Mouse (Mus musculus): ENCODE measurements around the gene Slc4a5.

Slc4a5 gene

GRCm38 (mm10) chr6:83231486-83231885 is 11.9 kb downstream of the Slc4a5 start:
- no peak for ATAC-seq (ENCODE audit: low TSS enrichment)

GRCm38 (mm10) chr6:83233306-83233705 is 13.7 kb downstream of the Slc4a5 start:
- no peak for ATAC-seq (ENCODE audit: low TSS enrichment)

- no peak for ATAC-seq (ENCODE audit: low TSS enrichment)
These were observed 14.7 kb downstream of the Slc4a5 start for GRCm38 (mm10) chr6:83234280-83234741.

GRCm38 (mm10) chr6:83237123-83237522 is 17.5 kb downstream of the Slc4a5 start:
- no peak for ATAC-seq (ENCODE audit: low TSS enrichment)

- no peak for ATAC-seq (ENCODE audit: low TSS enrichment)
These were observed 24.9 kb downstream of the Slc4a5 start for GRCm38 (mm10) chr6:83244422-83245061.

- peak; percentile 84 for ATAC-seq (ENCODE audit: low TSS enrichment)
These were observed 25.5 kb downstream of the Slc4a5 start for GRCm38 (mm10) chr6:83245134-83245533.

- ATAC-seq (ENCODE audit: low TSS enrichment), result no peak
These were observed 26.4 kb downstream of the Slc4a5 start for GRCm38 (mm10) chr6:83245997-83246396.

- ATAC-seq (ENCODE audit: low TSS enrichment), result no peak
These were observed 27.1 kb downstream of the Slc4a5 start for GRCm38 (mm10) chr6:83246750-83247149.

GRCm38 (mm10) chr6:83247153-83247552 is 27.5 kb downstream of the Slc4a5 start:
- no peak for ATAC-seq (ENCODE audit: low TSS enrichment)

GRCm38 (mm10) chr6:83254242-83254641 is 34.6 kb downstream of the Slc4a5 start:
- no peak for ATAC-seq (ENCODE audit: low TSS enrichment)

GRCm38 (mm10) chr6:83264516-83264915 is 44.9 kb downstream of the Slc4a5 start:
- no peak for ATAC-seq (ENCODE audit: low TSS enrichment)

GRCm38 (mm10) chr6:83265253-83265652 is 45.6 kb downstream of the Slc4a5 start:
- no peak for ATAC-seq (ENCODE audit: low TSS enrichment)

- no peak for ATAC-seq (ENCODE audit: low TSS enrichment)
These were observed 46.0 kb downstream of the Slc4a5 start for GRCm38 (mm10) chr6:83265653-83266052.

GRCm38 (mm10) chr6:83267616-83268015 is 48.0 kb downstream of the Slc4a5 start:
- peak; percentile 32; the same call in 1 of the 2 replicates for ATAC-seq (ENCODE audit: low TSS enrichment)

GRCm38 (mm10) chr6:83268144-83269010 is 48.7 kb downstream of the Slc4a5 start:
- ATAC-seq (ENCODE audit: low TSS enrichment), result peak; percentile 97

- no peak for ATAC-seq (ENCODE audit: low TSS enrichment)
These were observed 54.1 kb downstream of the Slc4a5 start for GRCm38 (mm10) chr6:83273733-83274132.

GRCm38 (mm10) chr6:83277151-83277550 is 57.5 kb downstream of the Slc4a5 start:
- no peak for ATAC-seq (ENCODE audit: low TSS enrichment)

- no peak for ATAC-seq (ENCODE audit: low TSS enrichment)
These were observed 59.3 kb downstream of the Slc4a5 start for GRCm38 (mm10) chr6:83278881-83279280.

GRCm38 (mm10) chr6:83280256-83280955 is 60.8 kb downstream of the Slc4a5 start:
- ATAC-seq (ENCODE audit: low TSS enrichment), result no peak

GRCm38 (mm10) chr6:83300447-83301229 is 81.0 kb downstream of the Slc4a5 start:
- ATAC-seq (ENCODE audit: low TSS enrichment), result no peak

- no peak for ATAC-seq (ENCODE audit: low TSS enrichment)
These were observed 81.7 kb downstream of the Slc4a5 start for GRCm38 (mm10) chr6:83301294-83301693.
